Mouse (Mus musculus): ENCODE results near the gene Arhgef26.

DNA sequence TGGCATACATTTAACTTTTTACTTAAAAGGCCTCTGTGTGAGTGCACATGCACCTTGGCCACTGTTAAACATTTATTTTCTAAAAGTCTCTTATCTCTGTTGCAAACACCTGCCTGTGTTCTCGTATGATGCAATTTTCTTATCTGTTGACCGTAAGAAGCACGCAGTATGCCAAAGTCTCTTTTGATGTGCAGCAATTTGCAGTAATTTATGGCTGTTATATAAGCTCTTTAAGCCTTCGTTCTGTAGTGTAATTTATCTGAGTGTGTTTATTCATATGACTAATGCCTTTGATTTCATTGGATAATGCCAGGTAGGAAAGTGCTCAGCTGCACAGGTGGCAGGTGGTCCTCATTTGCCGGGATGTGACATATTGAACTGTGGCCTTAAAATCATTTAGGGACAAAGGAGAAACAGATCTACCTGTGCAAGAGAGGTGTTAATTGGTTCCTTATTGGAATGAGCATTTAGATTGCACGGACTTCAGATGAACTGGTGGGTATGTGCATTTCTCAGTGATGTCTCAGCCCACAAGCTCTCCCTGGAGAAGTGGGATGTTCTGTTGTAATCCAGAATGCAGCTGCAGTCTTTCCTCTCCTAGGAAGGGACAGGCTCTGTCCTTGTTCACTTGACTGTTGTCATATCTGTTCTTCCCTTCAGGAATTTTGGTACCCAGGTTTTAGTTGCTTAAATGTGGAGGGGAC, 10.5 kb downstream of the Arhgef26 start:
- TF ChIP-seq EP300 (IDR thresholded peaks at IDR 0.05) (no peak), CTCF (IDR thresholded peaks at IDR 0.05) (no peak)
